Mouse (Mus musculus) B cell, adult 67 days (primary cell): ENCODE results near the gene Myo18b. TPM values are rescaled to one million over a fixed set of nuclear protein-coding genes. Genes with fewer than 3 reads are reported as not detected.

Experiments
- total RNA-seq, 2 experiments: library from RNA; stranded (reverse); gene quantifications; 4 replicates each; pipeline ENCODE4 v1.2.4; 2023

The Myo18b gene
- under 1 TPM; 0.68 to 0.90 TPM for total RNA-seq

GRCm38 (mm10) chr5:112895674-112896654 is at the start of gene Myo18b:
Myo18b (minus strand) TSS chr5:112896362.

Other genes with a start within 250 kb of the Myo18b start
- gene Grk3, start 119.4 kb upstream of the Myo18b start, total RNA-seq, result 10 to 100 TPM; 32.2 to 39.1 TPM
- gene Crybb2, start 173.8 kb upstream of the Myo18b start, total RNA-seq, result not detected
- gene Crybb3, start 185.2 kb upstream of the Myo18b start, total RNA-seq, result not detected